Mouse (Mus musculus) cortical plate, adult 2 months (tissue): ENCODE data around the gene Prdm10. TPM values are rescaled to one million over a fixed set of nuclear protein-coding genes. Genes with fewer than 3 reads are reported as not detected.

Experiments
- H3K27ac ChIP-seq: fragments of 200-500 bp; 2 replicates; pipeline ENCODE4 v1.5.1; 2012; ENCODE audit warnings: low read length, control low read depth, inconsistent platforms; ENCODE audit not compliant: insufficient read depth
- H3K4me1 ChIP-seq: fragments of 200-500 bp; 2 replicates; pipeline ENCODE4 v1.6.1; 2011; ENCODE audit warnings: low read length; ENCODE audit not compliant: control insufficient read depth, insufficient read depth
- H3K4me3 ChIP-seq: fragments of 200-500 bp; 2 replicates; pipeline ENCODE4 v1.5.1; 2011; ENCODE audit warnings: mild to moderate bottlenecking, low read length, control low read depth; ENCODE audit not compliant: insufficient read depth
- CTCF ChIP-seq: fragments of 200-500 bp; IDR thresholded peaks from 2 replicates; pipeline ENCODE4 v1.5.1; 2011; ENCODE audit warnings: mild to moderate bottlenecking, control low read depth, low read length; ENCODE audit not compliant: insufficient read depth; ENCODE audit errors: extremely low read depth
- POLR2A ChIP-seq: fragments of 200-500 bp; IDR thresholded peaks from 2 replicates; pipeline ENCODE4 v1.6.1; 2011; ENCODE audit warnings: mild to moderate bottlenecking, low read length, control low read depth; ENCODE audit not compliant: insufficient read depth; ENCODE audit errors: extremely low read depth
- polyA plus RNA-seq: library from polyadenylated mRNA; depleted of rRNA; stranded (reverse); fragments of >200 nt; gene quantifications from 2 replicates; pipeline ENCODE4 v1.2.3, GENCODE M21; 2012

The Prdm10 gene
- polyA plus RNA-seq, 1 experiment: 18.1 TPM

GRCm38 (mm10) chr9:31298751-31299150 is 18.4 kb downstream of the Prdm10 start:
- Histone ChIP-seq H3K4me1 (peaks cover 5% of the 10 kb centered on the region), H3K4me3 (no peak overlapping the region), H3K27ac (no peak overlapping the region)
- no peak for TF ChIP-seq CTCF
- TF ChIP-seq POLR2A: no peak

GRCm38 (mm10) chr9:31300525-31300924 is 20.2 kb downstream of the Prdm10 start:
- TF ChIP-seq POLR2A (no peak), CTCF (no peak)
- Histone ChIP-seq H3K27ac (no peak overlapping the region), H3K4me3 (no peak overlapping the region), H3K4me1 (peaks cover 5% of the 10 kb centered on the region)

GRCm38 (mm10) chr9:31301107-31301506 is 20.8 kb downstream of the Prdm10 start:
- Histone ChIP-seq H3K4me1 (peaks cover 3% of the 10 kb centered on the region), H3K4me3 (no peak overlapping the region), H3K27ac (no peak overlapping the region)
- TF ChIP-seq CTCF (no peak), POLR2A (no peak)

- TF ChIP-seq CTCF (no peak), POLR2A (no peak)
- no peak overlapping the region for H3K27ac ChIP-seq
- H3K4me1 ChIP-seq: no peaks in the 10 kb centered on the region
- H3K4me3 ChIP-seq: no peak overlapping the region
These were observed 21.4 kb downstream of the Prdm10 start for GRCm38 (mm10) chr9:31301526-31302311.

GRCm38 (mm10) chr9:31304358-31304757 is 24.0 kb downstream of the Prdm10 start:
- H3K4me3 ChIP-seq: no peak overlapping the region
- H3K27ac ChIP-seq: no peak overlapping the region
- no peaks in the 10 kb centered on the region for H3K4me1 ChIP-seq
- TF ChIP-seq POLR2A: no peak
- no peak for TF ChIP-seq CTCF

- Histone ChIP-seq H3K4me1 (no peaks in the 10 kb centered on the region), H3K4me3 (no peak overlapping the region), H3K27ac (no peak overlapping the region)
- no peak for TF ChIP-seq POLR2A
- TF ChIP-seq CTCF: no peak
These were observed 24.8 kb downstream of the Prdm10 start for GRCm38 (mm10) chr9:31305117-31305516.

GRCm38 (mm10) chr9:31305807-31306206 is 25.5 kb downstream of the Prdm10 start:
- H3K27ac ChIP-seq: no peak overlapping the region
- no peak overlapping the region for H3K4me3 ChIP-seq
- no peaks in the 10 kb centered on the region for H3K4me1 ChIP-seq
- TF ChIP-seq CTCF (no peak), POLR2A (no peak)

- TF ChIP-seq POLR2A: no peak
- Histone ChIP-seq H3K4me1 (no peaks in the 10 kb centered on the region), H3K4me3 (no peak overlapping the region), H3K27ac (no peak overlapping the region)
These were observed 26.9 kb downstream of the Prdm10 start for GRCm38 (mm10) chr9:31307232-31307631.

GRCm38 (mm10) chr9:31309041-31309440 is 28.7 kb downstream of the Prdm10 start:
- H3K27ac ChIP-seq: no peak overlapping the region
- TF ChIP-seq POLR2A: no peak
- no peak for TF ChIP-seq CTCF
- no peak overlapping the region for H3K4me3 ChIP-seq
- no peaks in the 10 kb centered on the region for H3K4me1 ChIP-seq

- H3K4me3 ChIP-seq: no peak overlapping the region
- H3K27ac ChIP-seq: no peak overlapping the region
- TF ChIP-seq POLR2A (no peak), CTCF (no peak)
- no peaks in the 10 kb centered on the region for H3K4me1 ChIP-seq
These were observed 30.3 kb downstream of the Prdm10 start for GRCm38 (mm10) chr9:31310662-31311061.

GRCm38 (mm10) chr9:31313876-31314275 is 33.5 kb downstream of the Prdm10 start:
- Histone ChIP-seq H3K4me3 (no peak overlapping the region), H3K4me1 (no peaks in the 10 kb centered on the region), H3K27ac (no peak overlapping the region)
- TF ChIP-seq CTCF (no peak), POLR2A (no peak)
